Mouse (Mus musculus) 3134 (cell line): ENCODE results near the gene St3gal3.

Source experiments
- DNase-seq: peaks from one replicate; pipeline ENCODE4 v3.0.0-alpha.2; 2011; ENCODE audit warnings: low spot score; ENCODE audit not compliant: insufficient read length; ENCODE audit errors: extremely low read depth

Gene St3gal3

GRCm38 (mm10) chr4:118143679-118144078 lies 9.0 kb upstream of the St3gal3 start:
- DNase-seq, result no peak

- no peak for DNase-seq
These were observed 6.8 kb upstream of the St3gal3 start for GRCm38 (mm10) chr4:118141511-118141910.

DNA sequence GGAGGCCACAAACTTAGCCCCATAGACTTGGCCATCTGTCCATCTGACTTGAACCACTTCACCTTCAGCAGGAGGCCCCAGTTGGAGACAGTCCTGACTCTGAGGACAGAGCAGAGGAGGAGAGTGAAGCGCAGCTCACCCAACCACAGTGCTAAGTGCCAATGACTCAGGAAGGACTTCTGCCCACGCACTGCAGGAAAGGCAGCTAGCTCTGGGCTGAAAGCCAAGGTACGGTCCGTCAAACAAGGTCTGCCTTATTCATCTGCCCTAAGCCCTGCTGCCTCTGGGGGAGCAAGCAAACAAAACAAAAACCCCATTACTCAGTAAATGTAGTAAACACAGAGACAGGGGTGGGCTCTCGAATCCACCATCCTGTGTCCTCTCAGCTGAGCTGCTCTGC lies 4.2 kb upstream of the St3gal3 start:
- peak; percentile 72 for DNase-seq

GRCm38 (mm10) chr4:118137857-118138256 lies 3.1 kb upstream of the St3gal3 start:
- DNase-seq, result no peak

- no peak for DNase-seq
These were observed 2.6 kb upstream of the St3gal3 start for GRCm38 (mm10) chr4:118137311-118137710.

GRCm38 (mm10) chr4:118135414-118135813 lies 700 bp upstream of the St3gal3 start:
- no peak for DNase-seq

- DNase-seq, result no peak
These were observed 3.4 kb downstream of the St3gal3 start for GRCm38 (mm10) chr4:118131329-118131728.

- DNase-seq, result peak; percentile 57
These were observed 11.5 kb downstream of the St3gal3 start for GRCm38 (mm10) chr4:118123030-118123704.

GRCm38 (mm10) chr4:118122078-118122477 lies 12.6 kb downstream of the St3gal3 start:
- no peak for DNase-seq

DNA sequence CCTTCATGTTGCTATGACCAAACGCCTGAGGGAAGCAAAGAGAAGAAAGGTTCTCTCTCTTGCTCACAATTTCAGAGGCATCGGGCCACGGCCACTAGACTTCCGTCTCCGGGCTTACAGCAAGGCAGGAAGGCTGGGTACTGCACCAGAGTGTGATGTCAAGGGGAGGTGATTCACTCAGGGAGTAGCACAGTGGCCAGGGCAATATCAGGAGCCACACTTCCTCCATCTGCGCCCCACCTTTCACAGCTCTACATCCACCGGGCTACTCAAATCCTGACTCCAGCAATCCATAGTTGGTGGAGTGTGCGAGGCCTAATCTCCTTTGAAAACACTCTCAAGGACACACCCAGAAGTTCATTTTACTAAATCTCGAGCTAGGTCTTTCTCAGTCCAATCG lies 17.1 kb downstream of the St3gal3 start:
- no peak for DNase-seq

DNA sequence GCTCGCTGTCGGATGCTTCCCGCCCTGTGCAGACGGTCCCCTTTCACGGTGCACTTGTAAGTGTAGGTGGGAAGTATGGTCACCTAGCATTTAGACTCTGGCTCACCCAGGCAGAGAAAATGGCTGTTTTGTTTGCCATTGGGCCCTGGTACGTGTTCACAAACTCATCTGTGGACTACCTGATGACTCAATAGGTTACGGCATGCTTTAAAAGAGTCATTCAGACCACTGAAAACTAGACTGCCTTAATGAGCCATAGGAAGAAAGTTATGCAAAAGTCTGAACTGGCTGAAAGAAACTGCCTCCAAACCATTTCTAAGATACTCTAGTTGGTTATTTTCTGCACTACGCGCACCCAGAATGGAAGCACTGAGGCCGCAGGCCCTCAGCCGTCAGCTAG lies 18.6 kb downstream of the St3gal3 start:
- DNase-seq, result no peak

GRCm38 (mm10) chr4:118115132-118115531 lies 19.6 kb downstream of the St3gal3 start:
- DNase-seq, result no peak

GRCm38 (mm10) chr4:118112601-118113000 lies 22.1 kb downstream of the St3gal3 start:
- DNase-seq, result no peak

GRCm38 (mm10) chr4:118109649-118110048 lies 25.1 kb downstream of the St3gal3 start:
- no peak for DNase-seq

- DNase-seq, result no peak
These were observed 25.9 kb downstream of the St3gal3 start for GRCm38 (mm10) chr4:118108779-118109178.

- no peak for DNase-seq
These were observed 29.3 kb downstream of the St3gal3 start for GRCm38 (mm10) chr4:118105256-118106053.

- DNase-seq, result no peak
These were observed 31.4 kb downstream of the St3gal3 start for GRCm38 (mm10) chr4:118103280-118103830.

GRCm38 (mm10) chr4:118101497-118101896 lies 33.2 kb downstream of the St3gal3 start:
- no peak for DNase-seq

- no peak for DNase-seq
These were observed 34.9 kb downstream of the St3gal3 start for GRCm38 (mm10) chr4:118099637-118100364.

DNA sequence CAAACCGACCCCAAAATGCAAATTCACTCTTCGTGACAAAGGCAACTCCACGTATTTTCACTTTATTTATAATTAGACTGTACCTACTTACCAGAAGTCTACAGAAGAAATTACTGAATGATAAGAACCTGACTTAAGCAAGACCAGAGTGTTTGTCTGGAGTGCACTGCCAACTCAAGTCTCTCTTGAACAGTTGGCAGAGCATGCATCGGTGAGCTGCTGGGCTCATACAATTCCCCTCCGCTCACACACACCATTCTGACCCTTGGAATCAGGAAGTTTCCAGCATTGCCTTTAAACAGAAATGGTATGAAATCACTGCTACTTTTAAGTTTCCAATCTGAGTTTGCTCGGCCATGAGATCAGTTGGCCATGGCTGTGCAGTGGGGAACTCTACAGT lies 36.1 kb downstream of the St3gal3 start:
- no peak for DNase-seq

DNA sequence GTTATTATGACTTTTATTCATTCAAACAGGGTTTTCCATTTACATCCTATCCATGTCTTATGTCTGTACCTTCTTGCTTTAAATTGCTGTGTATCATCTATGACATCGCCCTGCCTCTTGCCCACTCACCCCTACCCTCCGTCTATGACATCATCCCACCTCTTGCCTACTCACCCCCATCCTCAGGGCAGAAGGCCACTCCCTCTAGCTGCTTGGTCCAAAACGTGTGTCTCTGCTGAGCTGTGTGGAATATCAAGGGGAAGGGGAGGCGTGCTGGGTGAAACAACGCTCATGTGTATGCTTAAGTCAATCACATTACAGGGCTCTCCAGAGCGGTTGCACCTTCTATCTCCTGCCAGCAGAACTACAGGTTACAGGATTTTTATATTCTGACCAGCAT lies 38.6 kb downstream of the St3gal3 start:
- DNase-seq, result no peak
